Mouse (Mus musculus): Measurements from ENCODE around the gene Cngb1. TPM values are rescaled to one million over a fixed set of nuclear protein-coding genes. Genes with fewer than 3 reads are reported as not detected.
A peak's percentile ranks its signal among the peaks of the same experiment; 100 is the strongest.
"Not testable (repeated sequence)": the region's sequence is repeated elsewhere in the genome, so short reads cannot be mapped to it uniquely, and the experiment has no call there.

The Cngb1 gene
- total RNA-seq, 2 experiments from 2014 or later: 0.87 to 0.91 TPM

- DNase-seq (ENCODE audit: low spot score in 2 of 2): no peak
Observed at GRCm38 (mm10) chr8:95249847-95250246, 56.5 kb downstream of the Cngb1 start.

DNA sequence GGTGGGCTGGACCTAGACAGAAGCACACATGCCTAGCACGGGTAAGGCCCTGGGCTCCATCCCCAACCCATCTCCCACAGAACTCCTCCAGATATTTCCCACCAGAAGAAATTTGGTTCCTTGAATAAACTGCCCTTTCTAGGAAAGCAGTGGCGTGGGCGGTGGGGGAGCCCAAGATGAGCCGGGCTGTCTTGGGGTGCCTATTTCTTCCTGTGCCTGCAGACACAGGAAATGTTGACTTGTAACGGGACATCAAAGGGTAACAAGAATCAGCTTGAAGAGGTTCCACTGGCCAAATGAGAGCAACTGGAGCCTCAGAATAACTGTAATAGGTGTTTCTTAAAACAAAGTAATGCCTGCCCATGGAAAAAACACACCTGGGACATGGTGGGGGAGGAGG is 59.1 kb downstream of the Cngb1 start:
- DNase-seq (ENCODE audit: low spot score in 2 of 2): no peak

DNA sequence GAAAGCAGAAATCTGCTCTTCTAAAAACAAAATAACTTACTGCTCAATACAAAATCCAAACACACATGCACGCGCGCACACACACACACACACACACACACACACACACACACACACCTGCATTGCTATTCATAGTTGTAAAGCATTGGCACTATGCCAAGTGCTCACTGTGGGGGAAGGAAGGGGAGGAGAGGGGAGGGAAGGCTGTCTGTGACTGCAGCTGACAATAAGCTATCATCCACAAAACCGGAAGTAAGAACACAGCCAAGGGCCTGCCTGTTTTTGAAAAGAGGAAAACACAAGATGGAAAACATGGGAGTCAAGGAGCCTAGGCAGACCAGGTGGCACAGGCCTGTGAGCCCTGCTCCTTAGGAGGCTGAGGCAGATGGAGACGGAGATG is 61.2 kb downstream of the Cngb1 start:
- DNase-seq (ENCODE audit: low spot score in 2 of 2): no peak

- DNase-seq (ENCODE audit: low spot score in 2 of 2): no peak
Observed at GRCm38 (mm10) chr8:95243853-95244252, 62.5 kb downstream of the Cngb1 start.

DNA sequence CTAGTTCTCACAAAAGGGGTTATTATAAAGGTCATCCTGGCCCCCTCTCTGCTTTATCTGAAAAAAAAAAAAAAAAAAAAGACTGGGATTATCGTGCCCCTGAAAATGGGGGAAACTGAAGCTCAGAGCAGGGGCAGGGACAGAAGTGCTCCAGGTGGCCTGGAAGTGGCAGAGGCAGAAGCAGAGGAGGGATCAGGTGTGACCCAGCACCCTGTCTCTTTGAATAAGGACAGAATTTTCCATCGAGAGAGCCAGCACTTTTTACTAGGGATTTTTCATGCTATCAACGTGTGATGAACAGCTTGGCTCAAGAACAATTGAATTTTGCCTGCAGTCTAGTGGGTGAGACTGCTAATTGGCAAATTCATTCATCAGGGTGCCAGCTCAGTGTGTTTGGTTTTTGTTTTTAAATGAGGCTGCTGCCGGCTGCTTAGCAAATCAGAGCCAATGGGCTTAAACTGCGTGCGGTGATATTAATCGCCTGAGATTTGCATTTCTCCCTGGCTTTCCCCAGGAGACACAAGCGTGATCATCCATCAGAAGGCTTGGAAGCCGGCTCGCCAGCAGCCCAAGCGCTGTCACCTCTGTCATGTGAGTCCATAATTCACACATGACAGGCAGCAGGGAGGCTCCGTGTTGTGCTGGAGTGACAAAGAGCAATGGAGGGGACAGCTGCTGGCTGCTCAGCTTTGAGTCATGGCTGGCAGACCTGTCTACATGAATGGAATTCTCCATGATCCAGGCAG is 63.4 kb downstream of the Cngb1 start:
- peak; percentile 65 to 71 for DNase-seq (ENCODE audit: low spot score in 2 of 2)

GRCm38 (mm10) chr8:95242099-95242825 is 64.1 kb downstream of the Cngb1 start:
- no peak for DNase-seq (ENCODE audit: low spot score in 2 of 2)

GRCm38 (mm10) chr8:95235683-95236082 is 70.7 kb downstream of the Cngb1 start:
- DNase-seq (ENCODE audit: low spot score in 2 of 2): peak; percentile 85 to 91

DNA sequence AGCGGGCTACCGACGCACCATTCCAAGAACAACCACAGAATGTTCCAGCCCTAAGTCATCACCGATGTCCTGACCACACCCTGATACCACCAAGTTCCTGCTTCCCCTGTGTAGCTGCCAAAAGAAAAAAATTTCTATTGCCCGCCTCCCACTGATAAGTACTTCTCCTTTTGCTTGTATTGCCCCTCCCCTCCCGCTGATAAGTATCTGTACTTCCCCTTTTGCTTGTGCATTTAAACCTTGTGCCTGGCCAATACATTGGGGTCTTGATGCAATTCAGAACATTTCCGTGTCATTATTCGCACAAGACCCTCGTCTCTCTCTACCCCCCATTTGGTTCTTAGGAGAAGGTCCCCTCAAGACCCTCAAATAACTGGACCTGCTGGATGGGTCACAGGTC is 76.3 kb downstream of the Cngb1 start:
- not testable (repeated sequence) for DNase-seq (ENCODE audit: low spot score in 2 of 2)

DNA sequence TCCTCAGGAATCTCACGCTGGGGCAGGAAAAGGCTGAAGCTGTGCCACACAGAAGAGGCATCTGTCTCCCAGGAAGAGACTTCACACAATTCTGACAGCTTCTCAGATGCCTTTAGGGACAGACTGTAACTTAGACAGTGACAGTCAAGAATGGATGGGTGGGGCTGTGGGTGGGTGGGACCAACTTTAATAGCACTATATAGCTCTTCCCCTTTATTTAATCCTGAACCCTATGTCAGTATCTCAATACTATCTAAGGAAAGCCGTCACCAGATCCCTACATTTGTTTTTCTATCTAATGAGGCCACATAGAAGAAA is 79.3 kb downstream of the Cngb1 start:
- DNase-seq (ENCODE audit: low spot score in 2 of 2): no peak

DNA sequence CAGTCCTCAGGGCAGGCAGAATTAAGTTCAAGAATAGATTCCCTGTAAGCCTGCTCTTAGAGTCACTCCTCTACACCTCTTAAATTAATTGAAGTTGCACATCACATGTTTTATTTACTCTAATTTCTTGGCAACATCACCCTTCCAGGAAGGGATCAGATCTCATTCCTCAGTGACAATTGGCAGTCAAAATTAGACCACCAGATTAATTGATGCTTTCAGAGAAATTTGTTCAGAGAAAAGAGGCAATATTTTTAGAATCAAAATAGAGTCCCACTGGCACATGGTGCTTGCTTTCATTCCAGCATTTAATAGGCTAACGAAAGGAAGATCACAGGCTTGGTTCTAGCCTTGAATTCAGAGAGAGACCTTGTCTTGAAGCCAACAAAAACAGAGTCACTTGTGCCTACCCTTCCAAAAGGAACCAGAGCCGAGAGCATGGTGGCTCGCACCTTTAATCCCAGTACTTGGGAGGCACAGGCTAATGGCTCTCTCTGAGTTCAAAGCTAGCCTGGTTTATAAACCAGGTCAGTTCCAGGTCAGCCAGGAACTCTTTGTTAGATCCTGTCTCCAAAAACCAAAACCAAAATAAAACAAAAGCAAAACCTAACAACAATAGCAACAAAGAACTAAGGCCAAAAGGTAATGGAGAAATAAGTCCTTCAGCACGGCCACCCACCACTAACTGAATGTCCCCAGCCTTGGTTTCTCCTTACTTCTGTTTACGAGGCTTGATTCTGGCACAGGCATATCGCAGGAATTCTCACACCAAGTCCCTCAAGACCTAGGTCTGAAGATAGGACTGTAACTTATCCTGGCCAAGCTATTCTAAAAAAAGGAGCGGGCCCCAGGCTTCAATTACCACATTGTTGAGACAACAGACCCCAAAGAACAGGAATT is 79.9 kb downstream of the Cngb1 start:
- DNase-seq (ENCODE audit: low spot score in 2 of 2): no peak

- no peak for DNase-seq (ENCODE audit: low spot score in 2 of 2)
Observed at GRCm38 (mm10) chr8:95223969-95224368, 82.4 kb downstream of the Cngb1 start.

DNA sequence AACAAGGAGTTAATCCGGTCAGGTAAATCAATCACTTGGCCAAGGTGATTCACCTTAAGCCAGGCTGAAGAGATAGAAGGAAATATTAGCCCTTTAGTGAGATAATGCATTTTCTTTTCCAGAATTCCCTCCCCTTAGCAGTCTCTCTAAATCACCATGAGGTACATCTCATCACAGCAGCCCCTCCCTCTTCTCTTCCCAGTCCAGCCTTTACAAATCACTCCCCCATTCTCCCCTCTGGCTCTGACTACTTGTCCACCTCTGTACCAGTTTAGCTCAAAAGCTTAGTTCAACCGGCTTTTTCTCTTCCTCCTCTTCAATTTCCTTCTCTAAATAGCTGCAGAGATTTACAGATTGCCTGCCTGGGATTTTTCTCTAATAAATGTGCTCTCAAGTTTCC is 85.3 kb downstream of the Cngb1 start:
- no peak for DNase-seq (ENCODE audit: low spot score in 2 of 2)

DNA sequence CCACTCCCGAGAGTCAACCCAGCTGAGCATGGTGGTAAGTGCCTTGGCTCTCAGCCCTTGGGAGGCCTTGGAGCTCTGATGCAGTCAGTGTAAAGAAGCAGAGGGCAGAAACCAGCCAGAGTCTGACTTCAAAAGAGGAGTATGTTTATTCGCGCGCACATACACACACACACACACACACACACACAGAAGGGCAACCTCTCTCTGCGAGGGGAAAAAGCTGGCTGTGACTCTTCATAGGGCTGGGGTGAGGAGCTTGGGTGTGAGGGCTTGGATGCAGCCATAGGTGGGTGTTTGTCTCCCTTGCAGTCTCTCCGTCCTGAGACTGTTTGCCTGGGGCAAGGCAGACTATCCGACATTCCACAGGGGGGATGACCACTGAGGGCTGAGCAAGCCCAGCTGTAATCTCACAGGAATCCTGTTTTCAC is 85.8 kb downstream of the Cngb1 start:
- no peak for DNase-seq (ENCODE audit: low spot score in 2 of 2)

DNA sequence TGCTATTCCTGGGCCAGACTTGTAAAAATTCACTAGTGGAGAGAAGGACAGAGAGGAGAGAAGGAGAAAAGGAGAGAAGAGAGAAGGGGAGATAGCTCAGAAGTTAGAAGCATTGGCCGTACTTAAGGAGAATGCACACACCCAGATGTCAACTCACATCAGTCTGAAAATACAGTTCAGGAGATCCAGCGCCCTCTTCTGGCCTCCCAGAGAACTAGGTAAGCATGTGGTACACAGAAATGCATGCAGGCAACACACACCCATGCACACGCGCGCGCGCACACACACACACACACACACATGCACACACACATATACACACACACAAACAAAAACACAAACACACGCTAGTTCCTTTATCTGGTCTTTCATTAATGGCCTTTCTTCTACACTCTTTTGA is 86.8 kb downstream of the Cngb1 start:
- DNase-seq (ENCODE audit: low spot score in 2 of 2): no peak

GRCm38 (mm10) chr8:95215709-95216360 is 90.5 kb downstream of the Cngb1 start:
- no peak for DNase-seq (ENCODE audit: low spot score in 2 of 2)

- peak; percentile 13 to 27 for DNase-seq (ENCODE audit: low spot score in 2 of 2)
Observed at GRCm38 (mm10) chr8:95209924-95210323, 96.5 kb downstream of the Cngb1 start.

DNA sequence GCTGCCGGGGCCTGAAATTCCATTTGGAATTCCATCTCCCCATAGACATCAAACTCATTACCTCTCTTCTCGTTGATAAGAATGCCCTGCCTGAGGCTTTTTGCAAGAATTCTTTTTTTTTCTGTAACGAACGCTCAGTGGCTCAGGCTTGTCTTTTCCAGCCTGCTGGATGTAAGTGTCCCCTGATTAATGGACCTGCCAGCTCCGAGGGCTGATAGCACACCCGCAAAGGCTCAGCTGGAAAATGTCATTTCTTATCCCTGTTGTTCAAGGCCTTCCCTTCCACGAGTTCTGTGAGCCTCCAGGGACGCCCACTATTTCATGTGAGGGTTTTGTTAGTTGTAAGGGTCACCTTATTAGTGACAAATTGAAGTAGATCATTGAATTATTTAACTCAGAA is 100.4 kb downstream of the Cngb1 start:
- no peak for DNase-seq (ENCODE audit: low spot score in 2 of 2)

DNA sequence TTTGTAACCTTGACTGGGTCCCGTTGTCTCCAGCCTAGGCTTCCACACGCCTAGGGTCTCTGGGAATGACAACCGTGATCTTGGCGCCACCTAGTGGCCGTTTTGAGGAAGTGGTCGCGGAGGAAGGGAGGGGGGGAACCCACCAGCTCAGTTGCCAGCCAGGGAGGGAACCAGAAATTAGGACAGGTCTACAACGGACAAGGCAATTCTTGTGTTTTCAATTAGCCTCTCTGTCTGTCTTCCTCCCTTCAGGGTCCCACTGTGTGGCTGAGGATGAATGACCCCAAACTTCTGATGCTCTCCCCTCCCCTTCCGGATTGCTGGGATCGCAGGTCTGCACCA is 102.4 kb downstream of the Cngb1 start:
- peak; percentile 87 to 88 for DNase-seq (ENCODE audit: low spot score in 2 of 2)

DNA sequence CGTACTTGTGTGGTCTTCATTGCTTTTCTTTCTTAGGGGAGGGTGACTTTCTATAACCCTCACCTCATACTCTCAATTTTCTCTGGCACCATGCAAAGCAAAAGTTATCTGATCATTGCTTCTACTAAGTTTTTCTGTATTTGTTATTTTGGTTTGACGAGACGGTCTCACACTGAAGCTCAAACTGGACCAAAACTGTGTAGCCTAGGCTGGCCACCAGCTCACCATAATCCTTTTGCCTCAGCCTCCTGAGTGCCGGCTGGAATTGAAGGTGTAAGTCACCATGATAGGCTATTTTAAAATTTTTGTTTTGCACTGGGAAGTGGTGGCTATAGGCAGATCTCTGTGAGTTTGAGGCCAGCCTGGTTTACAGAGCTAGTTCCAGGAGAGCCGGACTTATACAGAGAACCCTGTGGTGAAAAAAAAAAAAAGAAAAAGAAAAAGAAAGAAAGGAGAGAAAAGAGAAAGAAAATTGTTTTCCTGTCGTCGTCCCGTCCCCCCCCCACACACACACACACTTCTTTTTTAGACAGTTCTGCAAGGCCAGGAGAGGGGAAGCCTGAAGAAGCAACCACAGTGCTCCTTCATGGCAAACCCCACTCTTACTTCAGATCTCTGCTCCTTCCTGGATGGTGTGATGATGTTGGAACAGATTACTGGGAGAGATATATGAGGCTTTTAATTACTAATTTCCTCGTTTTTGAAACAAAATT is 102.9 kb downstream of the Cngb1 start:
- DNase-seq (ENCODE audit: low spot score in 2 of 2): no peak

GRCm38 (mm10) chr8:95202649-95203275 is 103.6 kb downstream of the Cngb1 start, which contains the start of gene Kifc3:
Kifc3 (minus strand) TSS chr8:95202812.
- no peak for DNase-seq (ENCODE audit: low spot score in 2 of 2)

Measured in layer of hippocampus, postnatal 10 days (tissue).